Mouse (Mus musculus) kidney, adult 2 months (tissue): ENCODE measurements at regions not wholly inside any gene's neighbourhood (a gene's known extent, or its start where the extent isn't known, plus 50 kb on each side); places are given as distances from the start of the nearest gene placed in this dataset.

Experiments
- CTCF ChIP-seq: fragments of 200-500 bp; conservative IDR thresholded peaks from 2 replicates; pipeline ENCODE4 v1.5.1; 2011; ENCODE audit warnings: low read depth, mild to moderate bottlenecking, control low read depth, low read length, moderate library complexity, mixed read lengths; ENCODE audit not compliant: insufficient read depth, insufficient read length
- POLR2A ChIP-seq: fragments of 200-500 bp; IDR thresholded peaks from one replicate; pipeline ENCODE4 v1.6.1; 2011; ENCODE audit warnings: low read depth, low read length, control low read depth

GRCm38 (mm10) chr5:138883573-138883972, 63.7 kb downstream of the Gm5294 start:
- no peak for TF ChIP-seq CTCF
- no peak for TF ChIP-seq POLR2A
